Mouse (Mus musculus): ENCODE measurements around the gene Atraid.
A peak's percentile ranks its signal among the peaks of the same experiment; 100 is the strongest.

GRCm38 (mm10) chr5:31012737-31013136 is 35.4 kb upstream of the Atraid start:
- TF ChIP-seq TBP (conservative IDR thresholded peaks at IDR 0.05; ENCODE audit: low read depth, low read length) (0 out of 2 replicates have a peak, but pooled peaks have one; percentile 15), MYC (IDR thresholded peaks at IDR 0.05; ENCODE audit: low read depth, low read length) (0 out of 2 replicates have a peak, but pooled peaks have one; percentile 44), RCOR1 (conservative IDR thresholded peaks at IDR 0.05; ENCODE audit: low read depth, low read length) (no peak)
